Mouse (Mus musculus): ENCODE results near the gene Trf. TPM values are rescaled to one million over a fixed set of nuclear protein-coding genes. Genes with fewer than 3 reads are reported as not detected.

Trf gene
- total RNA-seq, 2 experiments from 2014 or later, result 5.3 to 11.5 TPM

DNA sequence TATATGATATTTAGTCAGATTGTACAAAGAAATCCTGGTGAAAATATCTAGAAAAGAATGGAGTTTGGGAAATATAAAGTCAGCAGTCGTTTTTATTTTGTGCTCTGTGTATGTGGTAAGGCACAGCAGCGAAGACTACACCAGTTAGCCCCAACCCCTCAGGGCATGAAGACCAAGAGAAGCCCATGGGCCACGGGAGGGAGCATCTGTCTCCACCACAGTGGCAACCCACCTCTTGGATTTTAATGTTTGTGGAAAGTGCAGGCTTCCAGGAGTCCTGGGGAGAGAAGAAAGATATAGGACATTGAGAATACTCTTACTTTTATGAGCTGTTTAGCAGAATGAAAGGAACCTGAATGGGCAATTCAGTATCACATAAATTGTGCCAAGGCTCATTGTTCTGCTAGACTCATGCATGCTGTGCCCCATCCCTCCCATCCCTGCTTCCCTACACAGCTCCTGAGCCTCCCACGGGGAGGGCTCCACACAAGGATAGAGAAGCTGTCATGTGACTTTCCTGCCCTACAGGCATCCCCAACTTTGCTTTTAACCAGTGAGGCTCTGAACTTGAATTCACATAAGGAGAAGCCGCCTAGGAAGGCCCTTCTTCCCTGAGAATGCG, 21.3 kb downstream of the Trf start:
- intact Hi-C loops (cut with DNase I), result loop anchor here (1.0 to 10.0 kb wide), 2 partner anchors 93 to 114 kb away; no protein-coding TSS in a partner anchor
- Histone ChIP-seq H3K4me3 (no peak overlapping the region), H3K27ac (no peak overlapping the region)
- TF ChIP-seq CTCF (IDR thresholded peaks at IDR 0.05), result no peak
- DNase-seq, result no peak

DNA sequence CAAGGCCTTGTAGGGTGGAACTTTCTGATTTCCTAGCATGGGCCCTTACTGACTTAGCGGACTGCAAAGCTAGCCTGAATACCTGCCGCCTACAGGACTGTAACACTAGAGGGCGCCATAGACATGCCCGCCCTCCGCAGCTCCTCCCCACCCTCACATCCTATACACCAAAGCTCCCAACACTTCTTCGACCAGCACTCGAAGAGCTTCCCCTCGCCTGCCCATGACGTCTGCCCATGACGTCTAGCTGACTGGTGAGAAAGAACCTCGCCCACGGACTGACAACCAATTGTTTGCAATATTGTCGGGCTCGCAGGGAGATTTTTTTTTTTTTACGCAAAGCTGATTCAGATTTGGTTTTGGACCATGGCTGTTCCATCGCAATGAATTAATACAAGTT, 22.4 kb downstream of the Trf start:
- peak overlapping the region; percentile 56 for H3K4me3 ChIP-seq
- intact Hi-C loops (cut with DNase I), result loop anchor here (1.0 to 10.0 kb wide), 2 partner anchors 94 to 113 kb away; no protein-coding TSS in a partner anchor
- DNase-seq, result peak; percentile 76
- TF ChIP-seq CTCF (IDR thresholded peaks at IDR 0.05), result no peak; the same call in 1 of the 2 replicates
- no peak overlapping the region for H3K27ac ChIP-seq

DNA sequence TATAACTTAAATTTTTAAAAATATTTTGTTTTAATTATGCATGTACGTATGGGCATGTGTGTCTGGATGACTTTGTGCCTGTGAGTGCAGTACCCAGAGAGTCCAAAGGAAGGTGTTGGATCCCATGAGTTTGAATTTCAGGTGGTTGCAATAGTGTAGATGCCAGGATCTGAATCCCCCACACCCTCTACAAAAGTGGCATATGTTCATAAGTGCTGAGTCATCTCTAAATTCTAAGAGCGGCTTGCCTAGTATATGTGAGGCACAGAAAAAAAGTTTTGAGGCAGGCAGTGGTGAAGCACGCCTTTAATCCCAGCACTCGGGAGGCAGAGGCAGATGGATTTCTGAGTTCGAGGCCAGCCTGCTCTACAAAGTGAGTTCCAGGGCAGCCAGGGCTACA, 24.5 kb downstream of the Trf start:
- H3K4me3 ChIP-seq, result no peak overlapping the region
- no peak overlapping the region for H3K27ac ChIP-seq
- no peak for DNase-seq
- TF ChIP-seq CTCF (IDR thresholded peaks at IDR 0.05), result no peak
- intact Hi-C loops (cut with DNase I), result loop anchor here (10.0 kb wide), 1 partner anchor 111 kb away; no protein-coding TSS in a partner anchor

DNA sequence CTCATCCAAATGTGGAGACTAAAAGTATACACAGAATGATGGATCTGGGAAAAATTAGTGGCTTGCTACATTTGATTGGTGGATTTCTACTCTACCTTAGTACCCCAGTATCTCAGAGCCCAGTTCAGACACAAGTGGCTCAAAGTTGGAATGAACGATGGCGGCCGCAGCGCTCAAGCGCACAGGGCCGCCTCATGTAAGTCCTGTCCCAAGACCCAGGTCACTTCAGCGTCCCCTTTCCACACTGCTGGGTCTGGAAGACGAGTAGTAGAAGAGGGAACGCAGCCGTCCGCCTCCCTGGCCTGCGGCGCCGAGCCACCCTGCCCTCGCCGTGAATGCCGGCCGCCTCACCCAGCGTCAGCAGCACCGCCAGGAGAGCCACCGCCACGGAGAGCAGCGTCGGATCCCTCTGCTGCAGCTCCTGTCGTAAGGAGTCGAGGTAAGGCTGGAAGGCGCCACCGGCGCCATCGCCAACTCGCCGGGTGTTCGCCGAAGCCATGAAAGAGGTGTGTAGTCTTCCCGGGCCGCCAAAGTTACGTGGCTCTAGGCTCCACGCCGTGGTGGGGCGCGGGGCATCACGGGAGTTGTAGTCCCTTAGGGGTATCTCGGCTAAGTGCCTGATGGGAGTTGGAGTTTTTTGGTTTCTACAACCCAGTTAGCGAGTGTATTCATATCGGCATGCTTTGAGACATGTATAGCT, 28.5 kb downstream of the Trf start, which contains the start of gene Srprb:
Srprb (minus strand) TSS at position 577 of the 700 bp plus-strand sequence.
- no peak for TF ChIP-seq CTCF (IDR thresholded peaks at IDR 0.05)
- peak; percentile 95 for DNase-seq
- Histone ChIP-seq H3K27ac (peak within 1 kb of the TSS; percentile 86), H3K4me3 (peak within 1 kb of the TSS; percentile 97)
- intact Hi-C loops (cut with DNase I), result loop anchor here (10.0 kb wide), 1 partner anchor 107 kb away; no protein-coding TSS in a partner anchor

DNA sequence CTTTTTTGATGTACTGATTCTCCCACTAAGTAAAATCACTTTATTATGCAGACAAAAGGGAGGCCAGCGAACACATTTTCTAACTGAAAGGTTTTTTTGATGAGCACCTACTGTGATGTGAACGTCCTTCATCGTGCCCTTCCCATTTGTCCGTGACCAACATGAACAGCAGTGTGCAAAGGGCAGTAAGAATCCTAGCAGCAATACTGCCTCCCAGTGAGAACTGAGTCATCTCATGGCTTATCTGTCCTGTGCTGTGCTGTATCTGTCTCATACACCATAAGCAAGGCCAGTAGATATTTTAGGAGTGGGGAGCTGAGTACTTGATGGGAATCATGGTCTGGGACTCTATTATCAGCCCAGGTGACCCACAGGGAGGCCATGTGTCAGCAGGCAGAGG, 41.8 kb downstream of the Trf start:
- no peak for TF ChIP-seq CTCF (IDR thresholded peaks at IDR 0.05)
- Histone ChIP-seq H3K27ac (no peak overlapping the region), H3K4me3 (no peak overlapping the region)
- no peak for DNase-seq
- intact Hi-C loops (cut with DNase I), result no loop called here

DNA sequence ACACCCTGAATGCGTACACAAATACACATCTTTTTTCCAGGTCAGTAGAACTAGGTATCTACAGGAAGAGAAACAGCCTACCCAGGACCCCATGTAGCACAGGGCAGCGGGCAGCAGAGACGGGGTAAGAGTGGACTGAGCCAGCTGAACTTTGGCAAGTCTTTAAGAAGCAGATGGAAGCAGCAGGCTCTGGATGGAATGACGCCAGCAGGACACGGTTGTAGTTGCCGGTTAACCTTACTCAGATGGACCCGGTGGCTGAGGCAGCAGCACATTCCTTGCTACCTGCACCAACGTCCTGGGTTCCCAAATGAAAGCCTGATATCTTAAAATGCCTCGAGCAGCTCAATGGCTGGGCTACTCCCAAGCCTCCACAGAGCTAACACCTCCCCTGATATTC, 43.5 kb downstream of the Trf start:
- intact Hi-C loops (cut with DNase I), result no loop called here
- peak; percentile 47 for DNase-seq
- Histone ChIP-seq H3K4me3 (no peak overlapping the region), H3K27ac (no peak overlapping the region)
- TF ChIP-seq CTCF (IDR thresholded peaks at IDR 0.05), result no peak

DNA sequence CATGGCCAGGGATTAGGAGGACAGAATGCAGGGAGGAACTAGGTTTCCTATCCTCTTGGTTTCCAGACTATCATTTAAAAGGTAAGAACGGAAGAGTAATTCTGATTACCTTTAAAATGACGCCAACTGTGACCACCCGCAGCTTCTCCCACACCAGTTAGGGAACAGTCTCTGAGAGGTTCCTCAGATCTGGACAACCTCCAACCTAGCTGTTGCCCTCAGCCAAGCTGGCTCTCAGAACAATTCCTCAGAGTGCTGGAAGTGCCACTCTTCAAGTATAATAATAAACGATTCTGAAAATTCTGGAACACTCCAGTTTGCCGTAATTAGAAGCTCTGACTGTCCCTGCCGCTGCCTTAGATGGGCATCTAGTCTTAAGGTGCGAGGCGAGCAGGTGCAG, 44.3 kb downstream of the Trf start:
- DNase-seq, result no peak

DNA sequence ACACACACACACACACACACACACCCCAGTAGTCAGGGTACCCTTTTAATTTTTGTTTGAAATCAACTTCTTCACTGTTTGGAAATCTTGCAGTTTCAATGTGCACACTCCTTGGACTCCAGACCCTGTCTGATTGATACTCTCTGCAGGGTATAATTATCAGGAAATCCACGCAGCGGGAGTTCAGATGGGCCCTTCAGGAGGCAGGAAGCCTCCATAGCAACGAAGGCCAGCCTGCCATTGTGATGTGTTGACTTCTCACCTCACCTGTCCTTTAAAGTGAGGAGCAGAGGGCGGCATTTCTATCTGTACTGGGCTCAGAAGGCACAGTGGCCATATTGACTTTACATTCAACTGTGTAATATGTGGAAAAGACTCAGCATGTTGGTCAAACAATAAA, 45.4 kb downstream of the Trf start:
- TF ChIP-seq CTCF (IDR thresholded peaks at IDR 0.05), result no peak
- no peak for DNase-seq
- intact Hi-C loops (cut with DNase I), result no loop called here
- H3K4me3 ChIP-seq, result no peak overlapping the region
- no peak overlapping the region for H3K27ac ChIP-seq

More for the DNA sequence above, 44.3 kb downstream of the Trf start:
- H3K4me3 ChIP-seq, result no peak overlapping the region
- intact Hi-C loops (cut with DNase I), result no loop called here
- H3K27ac ChIP-seq, result no peak overlapping the region
- TF ChIP-seq CTCF (IDR thresholded peaks at IDR 0.05), result no peak

DNA sequence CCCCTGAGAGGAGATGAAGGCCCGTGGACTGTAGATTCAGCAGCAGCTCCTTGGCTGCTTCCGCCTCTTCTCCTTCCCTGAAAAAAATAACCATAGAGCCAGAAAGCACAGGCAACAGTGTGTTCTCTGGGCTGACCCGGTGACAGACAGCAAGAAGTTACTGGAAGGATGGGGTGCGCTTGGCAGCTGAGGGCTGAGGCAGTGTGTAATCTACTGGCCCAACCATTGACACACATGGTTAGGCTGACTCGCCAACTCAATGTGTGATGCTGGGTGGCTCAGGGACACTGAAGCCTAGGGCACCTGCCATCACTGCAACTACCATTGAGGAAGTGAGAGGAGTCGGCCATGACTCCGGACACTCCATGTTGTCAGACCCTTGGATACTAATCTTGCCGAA, 48.4 kb downstream of the Trf start:
- intact Hi-C loops (cut with DNase I), result no loop called here
- DNase-seq, result no peak
- Histone ChIP-seq H3K27ac (no peak overlapping the region), H3K4me3 (no peak overlapping the region)
- TF ChIP-seq CTCF (IDR thresholded peaks at IDR 0.05), result no peak

DNA sequence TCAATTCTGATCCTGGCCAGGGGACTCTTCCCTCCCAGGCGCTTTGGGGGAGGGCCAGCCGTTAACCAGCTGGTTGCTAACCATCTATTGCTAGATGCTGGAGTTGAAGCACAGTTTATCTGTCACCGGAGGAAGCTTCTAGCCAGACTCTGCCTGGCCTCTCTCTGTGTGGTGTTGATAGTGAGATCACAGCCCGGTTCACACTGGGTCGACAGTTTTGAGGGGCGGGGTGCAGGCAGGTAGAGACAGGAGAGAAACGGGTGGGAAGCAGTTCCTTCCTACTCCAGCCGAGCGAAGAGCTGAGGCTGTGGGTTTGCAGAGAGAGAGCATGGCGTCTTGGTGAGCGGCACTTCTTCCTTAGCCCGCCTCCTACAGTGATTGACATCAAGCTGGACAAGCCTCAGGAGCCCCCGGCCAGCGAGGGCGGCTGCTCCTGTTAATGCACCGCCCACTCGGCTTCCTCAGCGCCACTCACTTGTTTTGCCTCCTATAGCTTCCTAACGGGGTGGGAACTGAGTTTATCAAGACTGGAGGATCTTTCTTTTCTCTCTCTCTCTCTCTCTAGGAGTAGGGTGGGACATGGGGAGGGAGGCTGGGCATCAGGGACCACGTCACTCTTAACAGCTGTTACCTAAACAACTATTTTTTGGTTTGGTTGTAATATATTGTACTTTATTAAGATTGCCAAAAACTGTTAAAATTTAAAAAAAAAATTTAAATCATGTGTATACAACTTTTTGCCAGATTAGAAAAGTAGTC, 49.3 kb downstream of the Trf start:
- TF ChIP-seq CTCF (IDR thresholded peaks at IDR 0.05), result no peak
- H3K4me3 ChIP-seq, result peak overlapping the region; percentile 69
- DNase-seq, result peak; percentile 74
- intact Hi-C loops (cut with DNase I), result no loop called here
- H3K27ac ChIP-seq, result peak overlapping the region; percentile 56

DNA sequence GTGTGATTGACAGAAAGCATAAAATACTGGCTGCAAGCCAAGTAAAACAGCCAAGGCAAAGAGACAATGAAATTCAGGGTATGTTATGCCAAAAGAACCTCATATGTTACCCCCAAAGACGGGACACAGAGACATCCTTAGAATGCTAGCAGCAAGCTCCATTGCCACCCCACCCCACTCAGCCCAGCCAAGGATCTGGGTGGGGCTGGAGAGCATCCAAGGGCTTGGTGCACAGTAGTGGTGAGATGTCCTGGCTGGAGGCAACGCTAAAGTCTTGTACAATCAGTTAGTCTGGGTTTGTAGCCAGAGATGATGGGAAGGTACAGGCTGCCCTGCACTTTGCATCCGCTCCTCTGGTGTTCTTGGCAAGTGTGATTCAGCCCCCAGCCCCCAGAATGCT, 49.9 kb downstream of the Trf start:
- Histone ChIP-seq H3K27ac (peak overlapping the region; percentile 56; the same call in 1 of the 2 replicates), H3K4me3 (peak overlapping the region; percentile 69)
- no peak for TF ChIP-seq CTCF (IDR thresholded peaks at IDR 0.05)
- peak; percentile 82 for DNase-seq
- intact Hi-C loops (cut with DNase I), result no loop called here

DNA sequence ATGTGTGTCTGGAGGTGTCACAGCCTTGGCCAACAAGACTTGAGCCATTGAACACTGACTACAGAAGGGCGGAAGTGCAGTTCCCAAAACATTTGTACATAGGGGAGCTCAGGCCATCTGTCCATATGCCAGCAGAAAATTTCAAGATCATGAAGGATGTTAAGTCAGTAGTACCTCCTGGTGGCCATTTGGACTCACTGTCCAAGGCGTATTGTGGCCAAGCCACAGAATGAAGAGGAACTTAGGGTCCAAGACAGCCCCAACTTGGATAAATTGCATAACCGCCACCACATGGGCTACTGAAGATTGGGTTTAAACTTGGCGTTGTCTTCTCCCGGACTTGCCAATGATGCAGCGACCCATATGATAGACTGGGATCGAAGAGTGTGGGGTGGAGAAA, 54.6 kb downstream of the Trf start:
- Histone ChIP-seq H3K4me3 (no peak overlapping the region), H3K27ac (no peak overlapping the region)
- no peak for TF ChIP-seq CTCF (IDR thresholded peaks at IDR 0.05)
- DNase-seq, result no peak
- intact Hi-C loops (cut with DNase I), result no loop called here
